Mouse (Mus musculus): ENCODE results near the gene Mta3. TPM values are rescaled to one million over a fixed set of nuclear protein-coding genes. Genes with fewer than 3 reads are reported as not detected.

Mta3 gene
- polyA plus RNA-seq, 1 experiment from 2014 or later: 42.2 TPM

DNA sequence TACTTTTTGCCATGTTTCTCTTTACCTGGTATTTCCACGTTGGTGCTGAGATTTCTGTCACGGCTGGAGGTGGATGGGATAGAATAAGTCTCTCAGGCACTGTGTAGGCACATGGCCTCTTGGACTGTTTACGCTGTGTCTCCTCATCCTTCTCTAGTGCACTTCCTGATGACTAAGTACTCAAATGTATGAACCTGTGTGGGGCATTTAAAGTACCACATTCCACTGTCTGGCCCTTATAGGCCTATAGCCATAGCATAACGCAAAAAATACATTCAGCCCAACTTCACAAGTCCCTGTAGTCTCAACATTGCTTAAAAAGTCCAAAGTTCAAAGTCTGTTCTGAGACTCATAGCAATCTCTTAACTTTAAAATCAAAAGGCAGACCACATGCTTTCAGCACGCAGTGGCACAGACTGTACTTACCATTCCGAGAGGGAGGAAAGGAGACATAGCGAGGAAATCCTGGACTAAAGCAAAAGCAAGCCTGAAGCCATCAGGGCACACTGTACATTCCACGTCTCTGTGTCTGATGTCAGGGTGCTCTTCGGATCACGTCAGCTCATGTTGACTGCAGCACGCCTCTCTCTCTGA is 38.4 kb downstream of the Mta3 start:
- ATAC-seq (replicated peaks; ENCODE audit: low FRiP score, low read depth) (no peak), DNase-seq (ENCODE audit: low spot score) (no peak)
- TF ChIP-seq CTCF (IDR thresholded peaks at IDR 0.05; ENCODE audit: low read depth): no peak
- Histone ChIP-seq H3K27ac (no peak overlapping the region), H3K4me1 (replicated peaks; ENCODE audit: insufficient read depth, low read length) (no peaks in the 10 kb centered on the region), H3K36me3 (ENCODE audit: insufficient read depth, low read length) (peaks cover 24% of the 10 kb centered on the region; the same call in 1 of the 2 replicates), H3K27me3 (ENCODE audit: insufficient read depth, low read length) (no peaks in the 10 kb centered on the region), H3K4me2 (ENCODE audit: low read length) (no peak overlapping the region), H3K9ac (ENCODE audit: low read depth, low read length) (no peak overlapping the region), H3K4me3 (replicated peaks; ENCODE audit: low read depth, low read length) (no peak overlapping the region), H3K9me3 (replicated peaks; ENCODE audit: low read length) (no peaks in the 10 kb centered on the region)
- 96% methylated on average over 11 of the region's 11 CpGs for WGBS

- TF ChIP-seq CTCF (IDR thresholded peaks at IDR 0.05; ENCODE audit: low read depth): no peak
- no peaks in the 10 kb centered on the region for H3K9me3 ChIP-seq (replicated peaks; ENCODE audit: low read length)
- 82% methylated on average over 10 of the region's 10 CpGs for whole genome bisulfite sequencing
- ATAC-seq (replicated peaks; ENCODE audit: low FRiP score, low read depth) (no peak), DNase-seq (ENCODE audit: low spot score) (no peak)
- H3K4me1 ChIP-seq (replicated peaks; ENCODE audit: insufficient read depth, low read length): no peaks in the 10 kb centered on the region
- peaks cover 12% of the 10 kb centered on the region; the same call in 1 of the 2 replicates for H3K36me3 ChIP-seq (ENCODE audit: insufficient read depth, low read length)
- H3K9ac ChIP-seq (ENCODE audit: low read depth, low read length): no peak overlapping the region
- H3K4me2 ChIP-seq (ENCODE audit: low read length): no peak overlapping the region
- no peaks in the 10 kb centered on the region for H3K27me3 ChIP-seq (ENCODE audit: insufficient read depth, low read length)
- no peak overlapping the region for H3K27ac ChIP-seq
- no peak overlapping the region for H3K4me3 ChIP-seq (replicated peaks; ENCODE audit: low read depth, low read length)
These were observed 41.6 kb downstream of the Mta3 start for GRCm38 (mm10) chr17:83747405-83748160.

GRCm38 (mm10) chr17:83750216-83750950 is 44.4 kb downstream of the Mta3 start:
- no peak for TF ChIP-seq CTCF (IDR thresholded peaks at IDR 0.05; ENCODE audit: low read depth)
- no peaks in the 10 kb centered on the region for H3K27me3 ChIP-seq (ENCODE audit: insufficient read depth, low read length)
- H3K4me3 ChIP-seq (replicated peaks; ENCODE audit: low read depth, low read length): no peak overlapping the region
- WGBS: 84% methylated on average over 5 of the region's 5 CpGs
- no peak overlapping the region for H3K27ac ChIP-seq
- no peak overlapping the region for H3K9ac ChIP-seq (ENCODE audit: low read depth, low read length)
- peaks cover 10% of the 10 kb centered on the region; the same call in 1 of the 2 replicates for H3K36me3 ChIP-seq (ENCODE audit: insufficient read depth, low read length)
- DNase-seq (ENCODE audit: low spot score): no peak
- ATAC-seq (replicated peaks; ENCODE audit: low FRiP score, low read depth): no peak
- no peaks in the 10 kb centered on the region for H3K9me3 ChIP-seq (replicated peaks; ENCODE audit: low read length)
- H3K4me1 ChIP-seq (replicated peaks; ENCODE audit: insufficient read depth, low read length): no peaks in the 10 kb centered on the region
- no peak overlapping the region for H3K4me2 ChIP-seq (ENCODE audit: low read length)

DNA sequence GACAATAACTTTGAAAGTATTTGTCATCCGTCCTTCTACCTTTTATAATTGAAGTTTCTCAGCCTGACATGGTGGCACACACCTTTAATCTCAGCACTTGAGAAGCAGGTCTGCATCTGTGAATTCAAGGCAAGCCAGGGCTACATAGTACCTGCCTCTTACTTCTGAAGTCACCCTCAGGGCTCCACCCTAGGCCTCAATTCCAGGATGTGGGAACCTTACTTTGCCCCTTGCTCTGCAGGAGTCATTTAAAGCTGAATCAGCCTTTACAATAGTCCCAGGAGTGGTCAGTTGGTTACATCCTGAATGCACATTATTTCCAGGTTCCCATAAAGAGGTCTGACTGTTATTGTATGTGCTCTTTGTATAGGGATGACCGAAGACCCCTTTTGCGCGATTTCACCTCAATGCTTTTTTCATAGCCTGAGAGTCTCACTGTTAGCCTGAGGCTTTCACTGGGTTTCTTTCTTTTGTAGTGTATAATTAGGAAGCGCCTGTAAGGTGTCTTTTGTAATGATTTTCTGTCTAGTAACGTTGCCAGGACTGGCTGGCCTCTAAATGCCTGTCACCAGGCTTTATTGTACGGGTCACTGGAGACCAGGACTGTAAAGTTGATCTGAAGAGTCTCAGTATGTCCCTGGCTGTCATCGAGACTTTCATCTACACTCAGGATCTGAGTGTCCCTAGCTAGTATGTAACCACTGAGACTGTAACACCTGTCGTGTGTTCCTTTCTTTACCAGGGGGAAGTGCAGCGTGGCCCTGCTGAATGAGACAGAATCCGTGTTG is 47.3 kb downstream of the Mta3 start:
- no peak overlapping the region for H3K9ac ChIP-seq (ENCODE audit: low read depth, low read length)
- no peaks in the 10 kb centered on the region for H3K27me3 ChIP-seq (ENCODE audit: insufficient read depth, low read length)
- H3K4me3 ChIP-seq (replicated peaks; ENCODE audit: low read depth, low read length): no peak overlapping the region
- H3K27ac ChIP-seq: no peak overlapping the region
- no peak overlapping the region for H3K4me2 ChIP-seq (ENCODE audit: low read length)
- ATAC-seq (replicated peaks; ENCODE audit: low FRiP score, low read depth) (no peak), DNase-seq (ENCODE audit: low spot score) (no peak)
- H3K9me3 ChIP-seq (replicated peaks; ENCODE audit: low read length): no peaks in the 10 kb centered on the region
- no peaks in the 10 kb centered on the region for H3K4me1 ChIP-seq (replicated peaks; ENCODE audit: insufficient read depth, low read length)
- H3K36me3 ChIP-seq (ENCODE audit: insufficient read depth, low read length): 0 out of 2 replicates have a peak, but pooled peaks cover 12% of the 10 kb centered on the region
- WGBS: 64% methylated on average over 11 of the region's 11 CpGs
- no peak for TF ChIP-seq CTCF (IDR thresholded peaks at IDR 0.05; ENCODE audit: low read depth)

DNA sequence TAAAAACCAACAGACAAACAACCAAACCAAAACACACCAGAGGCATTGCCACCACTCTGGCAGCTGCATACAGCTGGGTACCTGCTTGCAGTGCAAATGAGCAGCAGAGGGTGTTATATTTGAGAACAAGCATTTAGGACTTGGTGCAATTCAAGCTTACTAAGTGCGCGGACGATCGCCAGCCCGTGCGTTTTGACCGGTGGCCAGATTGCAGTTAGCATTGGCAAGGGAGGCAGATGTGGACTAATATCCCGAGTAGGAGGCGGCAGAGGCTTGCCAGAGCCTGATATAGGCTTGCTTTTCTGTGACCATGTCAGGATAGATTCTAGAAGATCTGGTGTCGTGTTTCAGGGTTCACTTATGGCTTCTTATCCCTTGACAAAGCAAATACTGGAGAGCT is 52.1 kb downstream of the Mta3 start:
- peaks cover 18% of the 10 kb centered on the region; the same call in 1 of the 2 replicates for H3K36me3 ChIP-seq (ENCODE audit: insufficient read depth, low read length)

GRCm38 (mm10) chr17:83759547-83759946 is 53.6 kb downstream of the Mta3 start:
- Histone ChIP-seq H3K36me3 (ENCODE audit: insufficient read depth, low read length) (peaks cover 22% of the 10 kb centered on the region), H3K9ac (ENCODE audit: low read depth, low read length) (no peak overlapping the region), H3K4me1 (replicated peaks; ENCODE audit: insufficient read depth, low read length) (no peaks in the 10 kb centered on the region), H3K27me3 (ENCODE audit: insufficient read depth, low read length) (no peaks in the 10 kb centered on the region), H3K4me2 (ENCODE audit: low read length) (no peak overlapping the region), H3K27ac (no peak overlapping the region), H3K4me3 (replicated peaks; ENCODE audit: low read depth, low read length) (no peak overlapping the region), H3K9me3 (replicated peaks; ENCODE audit: low read length) (no peaks in the 10 kb centered on the region)
- ATAC-seq (replicated peaks; ENCODE audit: low FRiP score, low read depth) (no peak), DNase-seq (ENCODE audit: low spot score) (no peak)
- WGBS: 57% methylated on average over 4 of the region's 4 CpGs
- no peak for TF ChIP-seq CTCF (IDR thresholded peaks at IDR 0.05; ENCODE audit: low read depth)

More for the DNA sequence above, 52.1 kb downstream of the Mta3 start:
- H3K27ac ChIP-seq: no peak overlapping the region
- H3K27me3 ChIP-seq (ENCODE audit: insufficient read depth, low read length): no peaks in the 10 kb centered on the region
- WGBS: 65% methylated on average over 10 of the region's 10 CpGs
- H3K4me2 ChIP-seq (ENCODE audit: low read length): no peak overlapping the region
- H3K9me3 ChIP-seq (replicated peaks; ENCODE audit: low read length): no peaks in the 10 kb centered on the region
- no peak overlapping the region for H3K4me3 ChIP-seq (replicated peaks; ENCODE audit: low read depth, low read length)
- DNase-seq (ENCODE audit: low spot score) (no peak), ATAC-seq (replicated peaks; ENCODE audit: low FRiP score, low read depth) (no peak)
- no peak overlapping the region for H3K9ac ChIP-seq (ENCODE audit: low read depth, low read length)
- TF ChIP-seq CTCF (IDR thresholded peaks at IDR 0.05; ENCODE audit: low read depth): no peak
- no peaks in the 10 kb centered on the region for H3K4me1 ChIP-seq (replicated peaks; ENCODE audit: insufficient read depth, low read length)

Measured in kidney, postnatal 0 days (tissue).